Mouse (Mus musculus) cerebellum, adult 11-12 months (tissue): ENCODE results near the gene Wipf2.
A peak's percentile ranks its signal among the peaks of the same experiment; 100 is the strongest.
"Not testable (repeated sequence)": the region's sequence is repeated elsewhere in the genome, so short reads cannot be mapped to it uniquely, and the experiment has no call there.

Experiments used
- DNase-seq: peaks from one replicate; pipeline ENCODE4 v3.0.0; 2022

The Wipf2 gene

DNA sequence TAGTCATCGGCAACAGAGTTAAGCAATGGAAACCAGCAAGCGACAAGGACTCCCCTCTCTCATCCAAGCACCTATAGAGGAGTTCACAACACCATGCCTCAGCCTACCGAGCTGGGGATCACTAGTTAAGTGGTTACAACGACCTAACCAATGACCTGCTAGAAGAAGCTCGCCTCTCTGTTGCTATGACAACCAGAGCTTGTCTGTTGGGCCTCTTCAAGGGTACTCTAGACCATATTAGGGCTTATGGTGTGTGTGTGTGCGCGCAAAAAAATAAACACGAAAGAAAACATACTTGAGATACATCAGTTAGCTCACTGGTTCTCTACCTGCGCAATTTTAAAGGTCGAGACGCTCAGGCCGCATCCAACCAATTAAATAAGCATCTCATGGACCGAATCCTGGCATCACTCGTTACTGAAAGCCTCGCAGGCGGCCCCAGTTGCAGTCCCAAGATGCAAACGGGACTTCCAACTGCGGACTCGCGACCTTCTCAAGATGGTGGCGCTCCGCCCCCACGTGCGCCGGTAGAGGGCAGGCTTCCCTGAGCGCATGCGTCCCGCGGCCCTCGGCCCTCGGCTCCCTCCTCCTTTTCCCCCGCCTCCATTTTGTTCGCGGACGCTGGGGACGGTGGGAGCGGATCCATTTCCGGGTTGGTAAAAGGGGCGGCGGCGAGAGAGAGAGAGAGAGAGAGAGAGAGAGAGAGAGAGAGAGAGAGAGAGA is at the start of gene Wipf2:
Gene Wipf2 (plus strand): TSS at position 611 of the 723 bp plus-strand sequence.
- peak; percentile 95 for DNase-seq

DNA sequence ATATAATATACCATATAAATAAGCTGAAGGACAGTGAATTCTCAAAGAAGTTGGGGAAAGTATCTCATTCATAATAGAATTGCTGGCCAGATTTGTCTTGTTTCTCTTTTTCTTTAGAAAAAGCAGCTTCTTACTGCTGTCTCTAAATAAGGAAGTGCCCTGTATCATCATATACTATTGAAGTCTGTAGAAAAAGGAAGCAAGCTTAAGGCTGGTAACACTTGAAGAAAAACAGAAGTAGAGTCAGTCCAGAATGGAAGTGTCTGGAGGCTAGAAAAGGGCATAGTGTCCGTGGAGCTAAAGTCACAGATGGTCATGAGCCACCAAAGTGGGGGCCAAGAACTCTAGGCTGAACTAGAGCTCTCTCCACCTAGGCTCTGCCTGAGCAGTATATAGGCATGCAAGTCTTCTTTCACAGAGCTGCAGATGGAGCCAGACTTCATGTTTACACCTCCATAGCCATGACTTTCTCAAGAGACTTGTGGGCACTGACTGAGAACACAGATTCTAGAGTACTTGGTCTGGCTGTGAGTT is 46.7 kb upstream of the Wipf2 start:
- DNase-seq: no peak

DNA sequence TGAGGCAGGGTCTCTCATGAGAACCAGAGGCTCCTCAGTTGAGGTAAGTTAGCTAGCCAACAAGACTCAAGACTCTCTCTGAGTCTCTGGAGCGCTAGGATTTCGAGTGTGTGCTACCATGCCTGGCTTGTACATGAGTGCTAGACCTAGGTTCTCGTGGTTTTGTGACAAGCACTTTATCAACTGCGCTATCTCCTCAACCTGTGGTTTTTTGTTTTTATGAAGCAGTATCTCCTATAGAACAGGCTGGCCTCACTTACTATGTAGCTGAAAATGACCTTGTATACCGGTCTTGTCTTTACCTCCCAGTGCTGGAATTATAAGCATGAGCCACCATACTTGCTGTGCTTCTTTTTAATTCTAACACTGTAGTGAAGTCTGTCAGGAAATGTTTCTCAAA is 42.5 kb upstream of the Wipf2 start:
- no peak for DNase-seq

DNA sequence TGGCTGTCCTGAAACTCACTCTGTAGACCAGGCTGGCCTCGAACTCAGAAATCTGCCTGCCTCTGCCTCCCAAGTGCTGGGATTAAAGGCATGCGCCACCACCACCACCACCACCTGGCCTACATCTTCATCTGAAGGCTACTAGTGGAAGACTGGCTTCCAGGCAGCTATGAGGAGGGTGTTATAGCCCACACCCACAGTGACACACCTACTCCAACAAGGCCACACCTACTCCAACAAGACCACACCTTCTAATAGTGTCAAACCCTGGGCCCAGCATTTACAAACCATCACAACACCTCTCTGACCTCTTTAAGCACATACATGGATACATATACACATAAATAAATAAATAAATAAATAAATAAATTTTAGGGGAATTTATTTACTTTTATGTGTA is 37.4 kb upstream of the Wipf2 start:
- DNase-seq: not testable (repeated sequence)

DNA sequence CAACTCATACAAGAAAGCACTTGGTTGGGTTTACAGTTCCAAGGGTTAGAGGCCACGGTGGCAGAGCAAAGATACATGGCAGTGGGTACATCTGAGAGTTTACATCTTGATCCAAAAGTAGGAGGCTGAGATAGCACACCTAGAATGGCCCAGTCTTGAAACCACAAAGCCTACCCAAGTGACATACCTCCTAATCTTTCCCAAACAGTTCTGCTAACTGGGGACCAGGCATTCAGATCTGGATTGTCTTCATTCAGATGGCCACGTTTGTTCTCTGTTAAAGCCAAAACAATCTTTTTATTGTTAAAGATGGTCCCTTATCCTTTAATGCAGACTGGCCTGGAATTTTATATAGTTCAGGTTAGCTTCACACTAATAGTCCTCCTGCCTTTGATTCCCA is 35.6 kb upstream of the Wipf2 start:
- DNase-seq: no peak

DNA sequence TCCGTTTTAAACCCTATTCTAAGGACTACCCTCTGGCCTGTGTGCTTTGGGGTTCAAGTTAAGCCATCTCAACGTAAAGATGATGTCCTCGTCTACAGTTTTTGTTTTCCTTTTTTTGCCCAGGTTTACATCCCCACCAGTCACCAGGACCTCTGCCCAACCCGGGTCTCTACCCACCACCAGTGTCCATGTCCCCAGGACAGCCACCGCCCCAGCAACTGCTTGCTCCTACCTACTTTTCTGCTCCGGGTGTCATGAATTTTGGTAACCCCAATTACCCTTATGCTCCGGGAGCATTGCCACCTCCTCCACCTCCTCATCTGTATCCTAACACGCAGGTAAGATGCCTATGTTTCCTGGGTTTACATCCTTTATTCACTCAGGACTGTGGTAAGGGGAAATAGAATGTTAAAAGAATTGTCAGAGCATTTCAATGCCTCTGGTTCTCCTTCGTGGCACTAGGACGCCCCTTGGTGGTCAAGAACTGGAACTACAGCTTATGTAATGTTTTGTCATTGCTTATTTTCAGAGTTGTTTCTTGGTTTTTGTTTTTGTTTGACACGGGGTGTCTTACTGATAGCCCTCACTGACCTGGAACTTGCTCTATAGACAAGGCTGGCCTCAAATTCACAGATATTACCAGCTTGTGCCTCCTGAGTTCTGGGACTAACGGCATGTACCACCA is 34.2 kb upstream of the Wipf2 start:
- no peak for DNase-seq

DNA sequence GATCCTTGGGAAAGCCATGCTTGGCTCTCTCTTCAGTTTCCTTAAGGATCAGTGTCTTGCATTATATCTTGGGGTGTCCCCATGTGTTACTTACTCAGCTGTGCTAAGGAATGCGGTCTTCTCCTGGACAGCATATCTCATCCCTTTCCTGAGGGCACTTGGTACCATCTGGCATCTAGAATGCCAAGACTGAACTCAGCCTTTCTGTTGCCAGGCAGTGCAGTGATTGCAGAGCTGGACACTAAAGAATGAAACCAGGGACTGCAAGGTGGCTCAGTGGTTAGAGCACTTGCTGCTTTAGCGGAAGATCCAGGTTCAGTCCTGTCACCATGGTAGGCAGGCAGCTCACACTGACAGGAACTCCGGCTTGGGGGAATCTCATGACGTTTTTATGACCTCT is 33.6 kb upstream of the Wipf2 start:
- no peak for DNase-seq

DNA sequence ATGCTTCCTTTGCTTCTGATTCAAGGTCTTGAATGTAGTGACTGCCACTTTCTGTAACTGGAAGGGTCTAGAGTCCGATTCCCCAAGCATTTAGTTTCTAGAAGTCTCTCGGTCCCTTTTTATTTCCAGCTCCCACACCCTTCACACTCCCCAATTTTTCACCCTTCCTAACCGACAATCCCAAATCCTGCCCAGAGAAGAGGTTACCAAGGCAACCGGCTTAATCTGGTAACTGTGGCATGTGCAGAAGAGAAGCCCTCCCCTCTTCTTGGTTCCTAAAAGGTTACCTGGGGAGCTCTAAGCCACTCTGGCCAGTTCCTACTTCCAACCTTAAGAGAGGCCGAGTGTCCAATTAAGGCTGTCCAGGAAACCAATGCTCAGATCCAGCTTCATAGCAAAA is 28.1 kb upstream of the Wipf2 start:
- DNase-seq: no peak

DNA sequence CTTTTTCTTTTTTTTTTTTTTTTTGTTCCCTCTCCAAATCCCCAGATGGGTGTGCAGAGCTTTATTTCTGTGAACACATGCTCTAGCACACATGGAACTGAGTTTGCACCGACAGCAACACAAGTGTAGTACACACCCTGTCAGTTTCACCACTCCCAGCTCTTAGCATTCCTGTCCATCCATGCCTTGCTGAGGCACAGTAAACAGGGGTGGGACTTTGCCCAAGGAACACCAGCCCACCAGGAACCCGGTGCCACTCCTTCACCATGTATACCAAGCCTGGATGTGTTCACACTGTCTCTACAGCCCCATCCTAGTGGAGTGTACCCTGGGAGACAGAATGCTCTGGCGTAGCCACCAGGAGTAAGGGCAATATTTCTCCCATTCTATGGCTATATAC is 27.7 kb upstream of the Wipf2 start:
- no peak for DNase-seq

- no peak for DNase-seq
Measured at GRCm38 (mm10) chr11:98836128-98836527, 27.3 kb upstream of the Wipf2 start.

DNA sequence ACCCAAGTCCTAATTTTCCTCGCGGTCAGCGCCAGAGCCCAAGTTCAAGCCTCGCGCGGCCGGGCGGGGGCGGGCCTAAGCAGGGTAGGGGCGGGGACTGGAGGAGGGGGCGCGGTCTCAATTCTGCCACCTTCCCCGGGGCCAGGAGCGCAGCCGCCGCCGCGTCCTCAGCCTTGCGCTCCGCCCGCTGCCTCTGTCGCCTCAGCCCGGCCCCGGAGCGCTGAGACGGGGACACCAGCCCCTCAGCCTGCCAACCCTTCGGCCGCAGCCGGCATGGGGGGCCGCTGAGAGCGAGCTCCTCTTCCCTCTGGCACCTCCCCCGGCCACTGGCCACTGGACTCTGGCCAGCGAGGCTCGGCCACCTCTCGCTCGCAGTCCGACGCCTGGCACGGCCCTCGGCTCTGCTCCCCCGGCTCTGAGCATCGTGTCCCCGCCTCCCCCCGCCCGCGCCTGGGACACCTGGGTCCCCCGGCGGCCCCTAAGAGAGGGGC is 26.7 kb upstream of the Wipf2 start, which contains the start of gene Rapgefl1:
Gene Rapgefl1 (plus strand): TSS at position 135 of the 491 bp plus-strand sequence.
- peak; percentile 84 for DNase-seq

DNA sequence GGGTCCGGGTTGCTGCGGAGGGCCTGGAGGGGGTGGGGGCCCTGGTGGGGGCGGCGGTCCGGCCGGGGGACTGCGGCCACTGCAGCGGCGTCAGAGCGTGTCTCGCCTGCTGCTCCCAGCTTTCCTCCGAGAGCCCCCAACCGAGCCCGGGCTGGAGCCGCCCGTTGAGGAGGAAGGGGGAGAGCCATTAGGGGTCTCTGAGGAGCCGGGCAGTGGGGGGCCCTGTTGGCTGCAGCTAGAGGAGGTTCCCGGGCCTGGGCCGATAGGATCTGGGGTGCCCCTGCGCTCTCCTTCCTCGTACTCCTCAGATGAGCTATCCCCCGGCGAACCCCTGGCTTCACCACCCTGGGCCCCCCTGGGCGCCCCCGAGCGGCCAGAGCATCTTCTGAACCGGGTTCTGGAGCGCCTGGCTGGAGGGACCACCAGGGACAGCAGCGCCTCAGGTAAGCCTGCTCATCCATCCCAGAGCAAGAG is 26.2 kb upstream of the Wipf2 start:
- DNase-seq: peak; percentile 63

GRCm38 (mm10) chr11:98837917-98838316 is 25.5 kb upstream of the Wipf2 start:
- DNase-seq: peak; percentile 38

DNA sequence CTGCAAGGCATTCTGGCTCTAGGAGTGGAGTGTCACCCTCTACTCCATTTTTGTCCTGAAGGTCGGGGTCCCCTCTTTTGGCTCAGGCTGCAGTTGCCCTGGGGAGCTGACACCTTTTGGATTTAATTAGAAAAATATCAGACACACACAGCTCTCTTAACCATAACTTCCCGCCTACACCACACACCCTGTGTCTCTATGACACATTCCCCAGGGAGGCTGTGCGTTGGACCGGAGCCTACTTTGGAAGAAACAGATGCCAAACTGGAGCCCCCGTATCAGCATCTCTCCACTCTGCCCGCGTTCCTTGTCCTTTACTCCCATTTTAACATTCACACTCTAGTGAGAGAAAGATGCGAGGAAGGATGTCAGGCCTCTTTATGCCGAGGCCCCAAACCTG is 24.9 kb upstream of the Wipf2 start:
- DNase-seq: peak; percentile 44

GRCm38 (mm10) chr11:98839402-98839801 is 24.0 kb upstream of the Wipf2 start:
- DNase-seq: peak; percentile 69

GRCm38 (mm10) chr11:98839897-98840296 is 23.5 kb upstream of the Wipf2 start:
- no peak for DNase-seq

DNA sequence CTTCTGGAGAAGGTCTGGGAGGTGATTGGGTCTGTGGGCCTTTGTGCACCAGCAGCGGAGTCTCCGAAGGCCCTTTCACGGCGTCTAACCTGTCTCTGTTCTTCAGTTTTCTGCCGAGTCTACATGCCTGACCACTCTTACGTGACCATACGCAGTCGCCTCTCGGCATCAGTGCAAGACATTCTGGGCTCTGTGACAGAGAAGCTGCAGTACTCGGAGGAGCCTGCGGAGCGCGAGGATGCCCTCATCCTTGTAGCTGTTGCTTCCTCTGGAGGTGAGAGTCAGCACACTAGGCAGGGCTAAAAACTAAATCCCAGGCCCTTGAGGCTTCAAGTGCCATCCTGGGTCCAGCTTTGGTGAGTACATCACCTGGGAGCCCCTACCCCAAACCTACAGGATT is 17.4 kb upstream of the Wipf2 start:
- DNase-seq: no peak

DNA sequence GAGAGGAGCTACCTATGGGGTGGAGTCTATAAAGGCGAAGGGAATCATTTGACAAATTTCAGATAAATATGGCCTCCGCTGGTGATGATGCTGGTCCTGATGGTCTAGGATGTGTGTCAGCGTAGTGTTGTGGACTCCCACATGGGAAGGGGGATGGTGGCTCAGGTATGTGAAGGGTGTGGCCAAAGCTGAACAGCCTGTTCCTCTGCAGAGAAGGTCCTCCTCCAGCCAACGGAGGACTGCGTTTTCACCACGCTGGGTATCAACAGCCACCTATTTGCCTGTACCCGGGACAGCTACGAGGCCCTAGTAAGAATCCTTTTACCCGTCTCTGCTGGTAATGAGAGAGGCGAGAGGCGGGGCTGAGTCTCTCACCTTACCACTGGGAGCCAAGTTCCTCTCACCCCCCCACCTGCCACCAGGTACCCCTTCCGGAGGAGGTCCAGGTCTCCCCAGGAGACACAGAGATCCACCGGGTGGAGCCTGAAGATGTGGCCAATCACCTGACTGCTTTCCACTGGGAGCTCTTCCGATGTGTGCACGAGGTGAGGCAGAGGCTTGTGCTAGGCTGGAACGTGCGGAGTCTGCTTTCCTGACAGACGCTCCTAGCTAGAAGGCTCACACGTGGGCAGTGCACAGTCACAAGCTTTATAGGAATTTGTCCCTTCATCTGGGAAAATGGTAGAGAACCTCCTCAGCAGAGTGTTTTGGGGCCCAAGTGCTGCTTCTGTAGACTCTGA is 16.4 kb upstream of the Wipf2 start:
- DNase-seq: no peak

DNA sequence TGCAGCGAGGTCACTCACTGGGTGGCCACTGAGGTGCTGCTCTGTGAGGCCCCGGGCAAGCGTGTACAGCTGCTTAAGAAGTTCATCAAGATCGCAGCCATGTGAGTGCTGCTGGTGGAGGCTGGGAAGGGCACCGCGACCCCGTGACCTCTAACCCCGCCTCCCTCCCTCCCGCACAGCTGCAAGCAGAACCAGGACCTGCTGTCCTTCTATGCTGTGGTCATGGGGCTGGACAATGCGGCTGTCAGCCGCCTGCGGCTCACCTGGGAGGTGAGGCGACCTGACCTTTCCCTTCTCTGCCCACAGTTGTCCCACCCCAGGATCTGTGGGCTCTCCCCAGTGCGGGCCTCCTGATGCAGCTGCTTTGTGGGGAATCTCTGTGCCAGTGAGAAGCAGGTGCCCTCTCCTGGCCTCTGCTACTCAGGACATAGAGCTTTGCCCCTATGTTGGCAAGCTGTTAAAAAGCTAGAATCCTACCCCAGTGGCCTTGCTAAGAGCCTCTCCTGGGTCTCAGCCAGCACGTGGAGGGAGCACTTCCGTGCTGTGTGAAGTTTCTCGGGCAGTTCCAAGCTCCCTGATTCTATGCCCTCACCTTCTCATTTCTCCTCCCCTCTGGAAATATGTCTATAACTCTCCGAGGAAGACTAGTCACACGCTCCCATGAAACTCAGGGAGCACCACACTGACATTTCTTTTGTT is 14.1 kb upstream of the Wipf2 start:
- DNase-seq: no peak

- DNase-seq: no peak
Measured at GRCm38 (mm10) chr11:98850100-98851093, 13.0 kb upstream of the Wipf2 start.

DNA sequence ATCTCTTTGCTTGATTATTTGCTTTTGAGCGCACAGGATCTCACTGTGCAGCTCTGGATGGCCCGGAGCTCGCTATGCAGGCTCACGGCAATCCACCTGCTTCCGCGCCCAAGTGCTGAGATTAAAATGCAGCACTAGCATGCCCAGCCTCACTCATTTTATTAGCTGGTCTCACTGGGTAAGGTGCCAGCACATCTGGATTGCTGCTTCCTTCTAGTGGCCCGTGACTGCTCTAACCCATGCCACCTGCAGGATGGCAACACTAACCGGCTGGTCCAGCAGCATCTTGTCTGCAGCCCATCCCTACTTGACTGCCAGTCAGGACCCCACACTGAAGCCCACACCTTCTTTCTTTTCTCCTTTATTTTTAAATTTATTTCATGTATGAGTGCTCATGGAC is 9.3 kb upstream of the Wipf2 start:
- DNase-seq: no peak
